Comparison of ENCODE assay signal across 16 mouse cellular contexts in the genomic region with DNA sequence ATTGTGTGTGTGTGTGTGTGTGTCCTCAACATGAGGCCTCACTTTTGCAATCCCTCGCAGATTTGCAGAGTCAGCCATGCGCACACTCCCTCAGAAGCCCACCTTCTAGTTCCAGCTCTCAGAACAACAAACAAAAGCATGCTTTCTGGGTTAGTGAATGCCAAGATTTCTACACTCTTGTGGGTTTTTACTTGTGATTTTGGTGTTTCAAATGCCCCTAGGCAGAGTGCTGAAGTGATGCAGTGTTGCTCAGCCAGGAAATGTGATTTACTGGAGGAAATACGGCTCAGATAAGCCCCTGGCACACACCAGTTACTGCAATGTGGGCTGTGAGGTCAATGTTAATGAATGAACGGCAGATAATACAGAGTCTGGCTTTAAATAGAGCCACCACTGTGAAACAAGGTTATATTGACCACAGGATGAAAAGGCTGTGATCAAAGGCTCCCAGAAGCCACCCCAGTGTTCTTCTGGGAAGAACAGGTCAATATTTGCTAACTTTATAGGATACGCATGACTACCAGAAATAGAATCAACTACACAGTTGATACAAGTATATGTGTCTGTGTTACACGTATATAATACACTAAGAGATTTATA. TPM values are rescaled to one million over a fixed set of nuclear protein-coding genes. Genes with fewer than 3 reads are reported as not detected.
A peak's percentile ranks its signal among the peaks of the same experiment; 100 is the strongest.
DNase-seq lines count a peak whose midpoint lies in the region; ATAC-seq and TF ChIP-seq lines count a peak whose summit lies in the region.
"Had no signal": no experiment of that assay in that cellular context is flagged by ENCODE, and none has a peak within 500 bp of the region (broad histone marks: within the 10 kb centered on the region; RNA-seq: fewer than 3 reads in every experiment).

No protein-coding gene starts in this region.

- TF ChIP-seq POLR2A in kidney, adult 2 months (IDR thresholded peaks at IDR 0.05; ENCODE audit: low read depth, low read length) = no peak
- no peak for TF ChIP-seq POLR2A in MEL (IDR thresholded peaks at IDR 0.05; ENCODE audit: control insufficient read depth in 1 of 2, insufficient read depth in 1 of 2, low read depth in 1 of 2, low read length in 2 of 2, poor library complexity in 1 of 2)

- H3K9ac ChIP-seq in kidney, embryonic 14.5 days (ENCODE audit: low read depth, low read length) = no peak overlapping the region
- no peak overlapping the region for H3K9ac ChIP-seq in MEL (ENCODE audit: control insufficient read depth, low read depth, low read length, poor library complexity, severe bottlenecking)
- no peak overlapping the region for H3K9ac ChIP-seq in intestine, embryonic 15.5 days
- H3K9ac ChIP-seq: forebrain, postnatal 0 days; midbrain, embryonic 15.5 days had no signal

- H3K27me3 ChIP-seq in kidney, embryonic 14.5 days (ENCODE audit: control insufficient read depth, insufficient read depth, low read length) = no peaks in the 10 kb centered on the region
- no peaks in the 10 kb centered on the region for H3K27me3 ChIP-seq in kidney, adult 2 months (replicated peaks; ENCODE audit: control insufficient read depth, insufficient read depth, low read length)
- H3K27me3 ChIP-seq in MEL (ENCODE audit: control insufficient read depth in 1 of 2, insufficient read depth in 2 of 2, low read length in 2 of 2) = peaks cover 2% of the 10 kb centered on the region in 2 experiments; a peak in 2 of 4 replicates
- no peaks in the 10 kb centered on the region for H3K27me3 ChIP-seq in intestine, embryonic 15.5 days (replicated peaks)
- H3K27me3 ChIP-seq: midbrain, embryonic 15.5 days had no signal

- DNase-seq in kidney, adult 2 months = no peak
- DNase-seq in 3134 (ENCODE audit: extremely low read depth, insufficient read length, low spot score) (peak; percentile 70), MEL (ENCODE audit: low read depth, low spot score) (no peak)
- DNase-seq in retina, embryonic 14.5 days (ENCODE audit: low spot score) = no peak
- no peak for DNase-seq in testis, postnatal 14 days (ENCODE audit: low spot score)
- no peak for DNase-seq in B cell, adult 2 months
- DNase-seq: adrenal gland, adult 2 months; embryo, embryonic 11 days; forebrain, postnatal 0 days; kidney, postnatal 36 days; thymus, postnatal 25 days had no signal

- TF ChIP-seq CTCF in kidney, adult 2 months (conservative IDR thresholded peaks at IDR 0.05; ENCODE audit: insufficient read depth, insufficient read length, low read depth, low read length) = no peak
- TF ChIP-seq CTCF in MEL (IDR thresholded peaks at IDR 0.05 in 2 of 3, conservative IDR thresholded peaks at IDR 0.05 in 1 of 3; ENCODE audit: control insufficient read depth in 1 of 3, insufficient read depth in 1 of 3, low read depth in 2 of 3, low read length in 3 of 3, poor library complexity in 1 of 3, severe bottlenecking in 1 of 3) = no peak

- H3K36me3 ChIP-seq in kidney, embryonic 14.5 days (ENCODE audit: control insufficient read depth, insufficient read depth, low read length) = no peaks in the 10 kb centered on the region
- no peaks in the 10 kb centered on the region for H3K36me3 ChIP-seq in kidney, adult 2 months (ENCODE audit: control insufficient read depth, insufficient read depth, low read length)
- peaks cover 0 to 5% of the 10 kb centered on the region in 2 experiments; a peak in 2 of 4 replicates for H3K36me3 ChIP-seq in MEL (ENCODE audit: control insufficient read depth in 1 of 2, insufficient read depth in 2 of 2, low read length in 2 of 2)
- no peaks in the 10 kb centered on the region for H3K36me3 ChIP-seq in intestine, embryonic 15.5 days
- H3K36me3 ChIP-seq: midbrain, embryonic 15.5 days had no signal

- H3K79me2 ChIP-seq in MEL (ENCODE audit: control insufficient read depth, insufficient read depth, low read length, poor library complexity) = peaks cover 10% of the 10 kb centered on the region

- H3K4me1 ChIP-seq in kidney, embryonic 14.5 days (ENCODE audit: control insufficient read depth, insufficient read depth, low read length) = peaks cover 4% of the 10 kb centered on the region
- H3K4me1 ChIP-seq in kidney, adult 2 months (ENCODE audit: control insufficient read depth, insufficient read depth, low read length) = no peaks in the 10 kb centered on the region; the same call in 1 of the 2 replicates
- H3K4me1 ChIP-seq in MEL (ENCODE audit: control insufficient read depth in 1 of 2, insufficient read depth in 2 of 2, low read length in 2 of 2) = peaks cover 0 to 12% of the 10 kb centered on the region in 2 experiments; a peak in 2 of 4 replicates
- H3K4me1 ChIP-seq in intestine, embryonic 15.5 days (replicated peaks) = peaks cover 13% of the 10 kb centered on the region

- no peaks in the 10 kb centered on the region for H3K9me3 ChIP-seq in kidney, embryonic 14.5 days (ENCODE audit: control insufficient read depth, low read length)
- no peaks in the 10 kb centered on the region for H3K9me3 ChIP-seq in MEL (replicated peaks; ENCODE audit: insufficient read depth, low read length)
- no peaks in the 10 kb centered on the region for H3K9me3 ChIP-seq in intestine, embryonic 15.5 days
- H3K9me3 ChIP-seq: midbrain, embryonic 15.5 days had no signal

- WGBS in kidney, embryonic 14.5 days = 50% methylated on average over 6 of the region's 6 CpGs
- 39% methylated on average over 6 of the region's 6 CpGs for WGBS in kidney, adult 2 months
- WGBS in intestine, embryonic 15.5 days = 33% methylated on average over 6 of the region's 6 CpGs

- peak overlapping the region; percentile 57; the same call in 1 of the 2 replicates for H3K27ac ChIP-seq in kidney, embryonic 14.5 days (ENCODE audit: low read depth, low read length)
- no peak overlapping the region for H3K27ac ChIP-seq in kidney, adult 2 months (ENCODE audit: insufficient read depth, low read depth, low read length)
- no peak overlapping the region for H3K27ac ChIP-seq in MEL (ENCODE audit: control insufficient read depth, low read depth, low read length)
- peak overlapping the region; percentile 59; the same call in 1 of the 2 replicates for H3K27ac ChIP-seq in intestine, embryonic 15.5 days
- H3K27ac ChIP-seq: midbrain, embryonic 15.5 days had no signal

- no peak for TF ChIP-seq EP300 in MEL (IDR thresholded peaks at IDR 0.05; ENCODE audit: low read depth in 1 of 2, low read length in 2 of 2)

- TF ChIP-seq RAD21 in MEL (IDR thresholded peaks at IDR 0.05; ENCODE audit: low read depth, low read length) = no peak

- H3K4me3 ChIP-seq in kidney, embryonic 14.5 days (ENCODE audit: low read length) = no peak overlapping the region
- no peak overlapping the region for H3K4me3 ChIP-seq in kidney, adult 2 months (ENCODE audit: insufficient read depth, low read depth, low read length)
- no peak overlapping the region for H3K4me3 ChIP-seq in MEL (ENCODE audit: control insufficient read depth in 1 of 2, insufficient read depth in 1 of 2, low read depth in 2 of 2, low read length in 2 of 2)
- H3K4me3 ChIP-seq in intestine, embryonic 15.5 days (replicated peaks) = no peak overlapping the region
- H3K4me3 ChIP-seq: midbrain, embryonic 15.5 days had no signal

- no peak overlapping the region for H3K4me2 ChIP-seq in kidney, embryonic 14.5 days (replicated peaks; ENCODE audit: low read depth, low read length)
- H3K4me2 ChIP-seq in intestine, embryonic 15.5 days (replicated peaks) = no peak overlapping the region
- H3K4me2 ChIP-seq: midbrain, embryonic 15.5 days had no signal

- ATAC-seq in kidney, embryonic 14.5 days (ENCODE audit: low FRiP score, low TSS enrichment) = no peak
- ATAC-seq in intestine, embryonic 15.5 days = no peak; the same call in 1 of the 2 replicates
- ATAC-seq: forebrain, postnatal 0 days; midbrain, embryonic 15.5 days had no signal

TF ChIP-seq in MEL, 35 proteins besides CTCF, POLR2A, EP300 and RAD21:
- TF ChIP-seq ZNF384 (IDR thresholded peaks at IDR 0.05; ENCODE audit: low read depth, low read length) (no peak), MAZ (IDR thresholded peaks at IDR 0.05; ENCODE audit: low read depth, low read length) (no peak), UBTF (IDR thresholded peaks at IDR 0.05; ENCODE audit: borderline replicate concordance, insufficient read depth, low read depth, low read length) (no peak), USF1 (IDR thresholded peaks at IDR 0.05; ENCODE audit: low read depth, low read length) (no peak), E2F4 (IDR thresholded peaks at IDR 0.05; ENCODE audit: borderline replicate concordance, low read depth, low read length) (no peak), TCF12 (IDR thresholded peaks at IDR 0.05; ENCODE audit: low read depth, low read length) (no peak), GATA1 (IDR thresholded peaks at IDR 0.05; ENCODE audit: low read depth, low read length) (0 out of 2 replicates have a peak, but pooled peaks have one; percentile 16), TAL1 (IDR thresholded peaks at IDR 0.05; ENCODE audit: low read length) (no peak)

RNA-seq across cellular contexts. Expression of a gene that starts 2.7 kb away (rescaled TPM):
- 26.1 and 33.4 TPM in 2 replicates for polyA plus RNA-seq in kidney, embryonic 14.5 days (2014; fragmentation: Nextera tagmentation; extraction: Ambion mirVana)
- 4.2 and 4.8 TPM in 2 replicates for polyA plus RNA-seq in kidney, adult 2 months (2012; rRNA removed)
- 24.6 and 27.0 TPM in 2 replicates for total RNA-seq in MEL (2012; rRNA removed)
- polyA plus RNA-seq in MEL (2012; ENCODE audit: insufficient read depth in 1 of 2, insufficient read length in 2 of 2, low read depth in 1 of 2, low replicate concordance in 2 of 2, missing spikeins in 1 of 2) = 10 to 100 TPM in 1 of 2 experiments, not detected in 1; 32.6 TPM
- 26.9 and 27.4 TPM in 2 replicates for polyA plus RNA-seq in intestine, embryonic 15.5 days (2015; fragmentation: Nextera tagmentation; extraction: Ambion mirVana)

RNA-seq across cellular contexts. Expression of a gene that starts 50.6 kb away (rescaled TPM):
- 5.2 and 5.8 TPM in 2 replicates for polyA plus RNA-seq in kidney, embryonic 14.5 days (2014; fragmentation: Nextera tagmentation; extraction: Ambion mirVana)
- 15.4 and 16.8 TPM in 2 replicates for polyA plus RNA-seq in kidney, adult 2 months (2012; rRNA removed)
- total RNA-seq in MEL (2012; rRNA removed) = not detected in 2 replicates
- polyA plus RNA-seq in MEL (2012; ENCODE audit: insufficient read depth in 1 of 2, insufficient read length in 2 of 2, low read depth in 1 of 2, low replicate concordance in 2 of 2, missing spikeins in 1 of 2) = under 1 TPM in 1 of 2 experiments, not detected in 1; 0.46 TPM
- 33.1 and 36.9 TPM in 2 replicates for polyA plus RNA-seq in intestine, embryonic 15.5 days (2015; fragmentation: Nextera tagmentation; extraction: Ambion mirVana)
- total RNA-seq: adrenal gland, adult 2 months; granulocyte monocyte progenitor cell, adult 5-6 weeks; left cerebral cortex, postnatal 36 days had no signal

RNA-seq across cellular contexts. Expression of a gene that starts 59.9 kb away (rescaled TPM):
- 18.7 and 33.4 TPM in 2 replicates for polyA plus RNA-seq in kidney, embryonic 14.5 days (2014; fragmentation: Nextera tagmentation; extraction: Ambion mirVana)
- 47.2 and 68.0 TPM in 2 replicates for polyA plus RNA-seq in kidney, adult 2 months (2012; rRNA removed)
- total RNA-seq in MEL (2012; rRNA removed) = 13.1 and 15.8 TPM in 2 replicates
- polyA plus RNA-seq in MEL (2012; ENCODE audit: insufficient read depth in 1 of 2, insufficient read length in 2 of 2, low read depth in 1 of 2, low replicate concordance in 2 of 2, missing spikeins in 1 of 2) = 10 to 100 TPM in 1 of 2 experiments, not detected in 1; 38.1 TPM
- polyA plus RNA-seq in intestine, embryonic 15.5 days (2015; fragmentation: Nextera tagmentation; extraction: Ambion mirVana) = 22.5 and 23.0 TPM in 2 replicates

Comparison
In these comparisons a context has a peak if more than half of its experiments do, and no peak if none do; other contexts are left out.
1. H3K27ac ChIP-seq: peak in kidney, embryonic 14.5 days (single experiment) and intestine, embryonic 15.5 days (single experiment); none in kidney, adult 2 months (single experiment) and MEL (single experiment).